Mouse (Mus musculus): ENCODE results near the gene Tldc1. TPM values are rescaled to one million over a fixed set of nuclear protein-coding genes. Genes with fewer than 3 reads are reported as not detected.
A peak's percentile ranks its signal among the peaks of the same experiment; 100 is the strongest.

Gene Tldc1
- polyA plus RNA-seq, 1 experiment from 2014 or later = 9.1 TPM

- 47% methylated on average over 12 of the region's 12 CpGs for WGBS
- H3K9ac ChIP-seq (ENCODE audit: low read length) = 0 out of 2 replicates have a peak overlapping the region, but pooled peaks have one; percentile 18
- H3K4me3 ChIP-seq (ENCODE audit: low read depth, low read length) = no peak overlapping the region
- no peaks in the 10 kb centered on the region for H3K27me3 ChIP-seq (ENCODE audit: control insufficient read depth, insufficient read depth, low read length)
- no peak for TF ChIP-seq CTCF (IDR thresholded peaks at IDR 0.05; ENCODE audit: low read depth)
- TF ChIP-seq EP300 (optimal IDR thresholded peaks at IDR 0.05) = no peak
- H3K4me1 ChIP-seq (replicated peaks; ENCODE audit: control insufficient read depth, insufficient read depth) = peaks cover 10% of the 10 kb centered on the region
- DNase-seq (ENCODE audit: low spot score) (peak; percentile 76), ATAC-seq (ENCODE audit: low FRiP score, low TSS enrichment) (peak; percentile 68)
- H3K9me3 ChIP-seq (ENCODE audit: control insufficient read depth, low read length) = no peaks in the 10 kb centered on the region
- peaks cover 2% of the 10 kb centered on the region; the same call in 1 of the 2 replicates for H3K36me3 ChIP-seq (ENCODE audit: control insufficient read depth, insufficient read depth, low read length)
- peak overlapping the region; percentile 83 for H3K27ac ChIP-seq (replicated peaks)
- peak overlapping the region; percentile 26; the same call in 1 of the 2 replicates for H3K4me2 ChIP-seq (replicated peaks; ENCODE audit: low read depth)
These were observed 34.6 kb upstream of the Tldc1 start for GRCm38 (mm10) chr8:119812650-119813431.

- Histone ChIP-seq H3K4me1 (replicated peaks; ENCODE audit: control insufficient read depth, insufficient read depth) (peaks cover 7% of the 10 kb centered on the region), H3K4me2 (replicated peaks; ENCODE audit: low read depth) (no peak overlapping the region; the same call in 1 of the 2 replicates), H3K9me3 (ENCODE audit: control insufficient read depth, low read length) (no peaks in the 10 kb centered on the region), H3K4me3 (ENCODE audit: low read depth, low read length) (no peak overlapping the region), H3K27ac (replicated peaks) (peak overlapping the region; percentile 83), H3K36me3 (ENCODE audit: control insufficient read depth, insufficient read depth, low read length) (peaks cover 2% of the 10 kb centered on the region; the same call in 1 of the 2 replicates), H3K27me3 (ENCODE audit: control insufficient read depth, insufficient read depth, low read length) (no peaks in the 10 kb centered on the region), H3K9ac (ENCODE audit: low read length) (no peak overlapping the region)
- no peak for ATAC-seq (ENCODE audit: low FRiP score, low TSS enrichment)
- peak; percentile 53 for TF ChIP-seq CTCF (IDR thresholded peaks at IDR 0.05; ENCODE audit: low read depth)
- no peak for TF ChIP-seq EP300 (optimal IDR thresholded peaks at IDR 0.05)
- DNase-seq (ENCODE audit: low spot score) = no peak
- 48% methylated on average over 6 of the region's 6 CpGs for WGBS
These were observed 33.7 kb upstream of the Tldc1 start for GRCm38 (mm10) chr8:119811925-119812324.

GRCm38 (mm10) chr8:119810953-119811499 lies 32.8 kb upstream of the Tldc1 start:
- 76% methylated on average over 14 of the region's 14 CpGs for WGBS
- Histone ChIP-seq H3K27me3 (ENCODE audit: control insufficient read depth, insufficient read depth, low read length) (no peaks in the 10 kb centered on the region), H3K27ac (replicated peaks) (peak overlapping the region; percentile 83; the same call in 1 of the 2 replicates), H3K4me2 (replicated peaks; ENCODE audit: low read depth) (no peak overlapping the region), H3K4me1 (replicated peaks; ENCODE audit: control insufficient read depth, insufficient read depth) (peaks cover 7% of the 10 kb centered on the region; the same call in 1 of the 2 replicates), H3K4me3 (ENCODE audit: low read depth, low read length) (no peak overlapping the region), H3K9ac (ENCODE audit: low read length) (no peak overlapping the region), H3K9me3 (ENCODE audit: control insufficient read depth, low read length) (no peaks in the 10 kb centered on the region), H3K36me3 (ENCODE audit: control insufficient read depth, insufficient read depth, low read length) (peaks cover 2% of the 10 kb centered on the region; the same call in 1 of the 2 replicates)
- no peak for DNase-seq (ENCODE audit: low spot score)
- no peak for ATAC-seq (ENCODE audit: low FRiP score, low TSS enrichment)
- TF ChIP-seq CTCF (IDR thresholded peaks at IDR 0.05; ENCODE audit: low read depth) (no peak), EP300 (optimal IDR thresholded peaks at IDR 0.05) (no peak)

GRCm38 (mm10) chr8:119810127-119810868 lies 32.1 kb upstream of the Tldc1 start:
- no peak overlapping the region for H3K4me3 ChIP-seq (ENCODE audit: low read depth, low read length)
- WGBS = 83% methylated on average over 22 of the region's 23 CpGs
- H3K27me3 ChIP-seq (ENCODE audit: control insufficient read depth, insufficient read depth, low read length) = no peaks in the 10 kb centered on the region

GRCm38 (mm10) chr8:119809620-119810019 lies 31.4 kb upstream of the Tldc1 start:
- DNase-seq (ENCODE audit: low spot score) = no peak
- no peak overlapping the region for H3K4me2 ChIP-seq (replicated peaks; ENCODE audit: low read depth)
- H3K27ac ChIP-seq (replicated peaks) = no peak overlapping the region
- H3K27me3 ChIP-seq (ENCODE audit: control insufficient read depth, insufficient read depth, low read length) = no peaks in the 10 kb centered on the region
- H3K36me3 ChIP-seq (ENCODE audit: control insufficient read depth, insufficient read depth, low read length) = peaks cover 2% of the 10 kb centered on the region; the same call in 1 of the 2 replicates
- peaks cover 7% of the 10 kb centered on the region; the same call in 1 of the 2 replicates for H3K4me1 ChIP-seq (replicated peaks; ENCODE audit: control insufficient read depth, insufficient read depth)
- no peak for ATAC-seq (ENCODE audit: low FRiP score, low TSS enrichment)
- TF ChIP-seq EP300 (optimal IDR thresholded peaks at IDR 0.05) = no peak
- TF ChIP-seq CTCF (IDR thresholded peaks at IDR 0.05; ENCODE audit: low read depth) = no peak
- H3K4me3 ChIP-seq (ENCODE audit: low read depth, low read length) = no peak overlapping the region
- no peak overlapping the region for H3K9ac ChIP-seq (ENCODE audit: low read length)
- no peaks in the 10 kb centered on the region for H3K9me3 ChIP-seq (ENCODE audit: control insufficient read depth, low read length)
- WGBS = 91% methylated on average over 9 of the region's 9 CpGs

More at GRCm38 (mm10) chr8:119810127-119810868, 32.1 kb upstream of the Tldc1 start:
- Histone ChIP-seq H3K4me2 (replicated peaks; ENCODE audit: low read depth) (no peak overlapping the region), H3K36me3 (ENCODE audit: control insufficient read depth, insufficient read depth, low read length) (peaks cover 2% of the 10 kb centered on the region; the same call in 1 of the 2 replicates), H3K9ac (ENCODE audit: low read length) (no peak overlapping the region), H3K9me3 (ENCODE audit: control insufficient read depth, low read length) (no peaks in the 10 kb centered on the region), H3K4me1 (replicated peaks; ENCODE audit: control insufficient read depth, insufficient read depth) (peaks cover 7% of the 10 kb centered on the region; the same call in 1 of the 2 replicates), H3K27ac (replicated peaks) (no peak overlapping the region; the same call in 1 of the 2 replicates)
- ATAC-seq (ENCODE audit: low FRiP score, low TSS enrichment) = no peak
- TF ChIP-seq CTCF (IDR thresholded peaks at IDR 0.05; ENCODE audit: low read depth) (no peak), EP300 (optimal IDR thresholded peaks at IDR 0.05) (no peak)
- no peak for DNase-seq (ENCODE audit: low spot score)
